Mouse (Mus musculus) lung, embryonic 15.5 days (tissue): ENCODE measurements around the gene Slc34a3. TPM values are rescaled to one million over a fixed set of nuclear protein-coding genes. Genes with fewer than 3 reads are reported as not detected.

Source experiments
- ATAC-seq: fragments of 200-750 bp; cut with Nextera tagmentation; 2 replicates; pipeline ENCODE4 v1.8.0; 2017; ENCODE audit warnings: moderate number of reproducible peaks, borderline replicate concordance; ENCODE audit not compliant: low FRiP score, low TSS enrichment; ENCODE audit errors: extremely low read depth
- H3K27ac ChIP-seq: fragments of 300-500 bp; sonication (generic); 2 replicates; pipeline ENCODE4 v1.5.1; 2015; ENCODE audit warnings: moderate library complexity, mild to moderate bottlenecking, inconsistent platforms
- H3K27me3 ChIP-seq: fragments of 300-500 bp; sonication (generic); 2 replicates; pipeline ENCODE4 v1.6.1; 2015; ENCODE audit warnings: inconsistent platforms
- H3K36me3 ChIP-seq: fragments of 300-500 bp; sonication (generic); 2 replicates; pipeline ENCODE4 v1.6.1; 2015; ENCODE audit warnings: inconsistent platforms
- H3K4me1 ChIP-seq: fragments of 300-500 bp; sonication (generic); 2 replicates; pipeline ENCODE4 v1.6.1; 2015; ENCODE audit warnings: inconsistent platforms
- H3K4me2 ChIP-seq: fragments of 300-500 bp; sonication (generic); 2 replicates; pipeline ENCODE4 v1.6.1; 2015; ENCODE audit warnings: inconsistent platforms, mild to moderate bottlenecking, moderate library complexity
- H3K4me3 ChIP-seq: fragments of 300-500 bp; sonication (generic); 2 replicates; pipeline ENCODE4 v1.5.1; 2015; ENCODE audit warnings: mild to moderate bottlenecking, inconsistent platforms
- H3K9ac ChIP-seq: fragments of 300-500 bp; sonication (generic); 2 replicates; pipeline ENCODE4 v1.6.1; 2015; ENCODE audit warnings: inconsistent platforms
- H3K9me3 ChIP-seq: fragments of 300-500 bp; sonication (generic); 2 replicates; pipeline ENCODE4 v1.6.1; 2016; ENCODE audit warnings: inconsistent platforms
- WGBS: fragments of 180-500 bp; shearing (Covaris S2); methylation state at CpG from one replicate; pipeline ENCODE4 v1.1.7; 2015; 5-methylcytosine and 5-hydroxymethylcytosine counted together
- polyA plus RNA-seq: library from polyadenylated mRNA; unstranded; fragments of >200 nt; fragmentation: Nextera tagmentation; extraction: Ambion mirVana; gene quantifications from 2 replicates; pipeline ENCODE4 v1.2.1, GENCODE M21; 2015

Gene Slc34a3
- polyA plus RNA-seq, 1 experiment from 2014 or later: not detected

GRCm38 (mm10) chr2:25196172-25196954, 37.8 kb downstream of the Slc34a3 start, which contains the start of gene Tor4a:
TSS of gene Tor4a (minus strand) at chr2:25196886.
- Histone ChIP-seq H3K9me3 (no peaks in the 10 kb centered on the region), H3K27ac (peak within 1 kb of the TSS; percentile 74), H3K36me3 (peaks cover 24% of the 10 kb centered on the region), H3K4me3 (peak within 1 kb of the TSS; percentile 36), H3K4me1 (peaks cover 37% of the 10 kb centered on the region), H3K27me3 (peaks cover 9% of the 10 kb centered on the region), H3K9ac (peak within 1 kb of the TSS; percentile 39), H3K4me2 (peak within 1 kb of the TSS; percentile 65)
- WGBS: 16% methylated on average over 8 of the region's 8 CpGs
- ATAC-seq: peak; percentile 55

DNA sequence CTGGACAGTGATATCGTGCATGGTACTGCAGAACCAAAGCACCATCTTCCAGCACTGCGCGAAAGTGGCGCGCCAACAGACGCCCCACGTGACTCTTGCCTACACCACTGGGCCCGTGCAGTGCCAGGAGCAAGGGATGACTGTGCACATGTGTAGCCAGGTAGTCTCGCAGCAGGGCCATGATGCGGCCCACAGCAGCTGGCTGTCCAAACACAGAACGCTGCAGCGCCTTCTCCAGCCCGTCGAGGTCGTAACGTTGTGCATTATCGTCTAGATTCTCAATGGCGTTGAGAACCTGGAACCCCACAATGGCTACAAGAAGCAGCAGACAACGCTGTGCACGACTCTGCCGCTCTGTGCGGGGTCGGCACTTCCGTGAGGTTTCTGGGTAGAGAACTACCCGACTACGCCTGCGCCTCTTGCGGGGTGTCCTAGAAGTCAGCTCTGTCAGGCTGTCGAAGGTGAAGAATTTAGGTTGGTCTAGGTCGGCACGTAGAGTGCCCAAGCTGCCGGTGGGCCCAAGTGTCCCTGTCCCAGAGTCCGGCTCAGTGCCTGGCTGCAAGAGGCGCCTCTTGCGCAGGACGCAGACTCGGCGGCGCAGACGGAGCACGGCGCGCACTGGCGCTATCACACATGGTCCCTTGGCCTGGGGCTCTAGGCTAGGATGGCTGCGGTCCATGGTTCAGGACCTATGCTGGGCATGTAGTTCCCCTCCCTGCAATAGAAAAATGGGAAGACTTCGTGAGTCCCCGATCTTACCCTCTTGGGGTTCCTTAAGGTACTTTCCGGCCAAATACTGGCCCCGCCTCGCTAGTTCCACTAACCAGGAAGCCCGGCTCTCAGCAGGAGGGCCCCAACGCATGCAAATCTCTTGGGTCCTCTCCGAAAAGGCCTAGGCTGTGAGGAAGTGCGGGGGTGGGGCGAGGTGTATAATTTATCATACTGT, 38.7 kb downstream of the Slc34a3 start:
- ATAC-seq: peak; percentile 12; the same call in 1 of the 2 replicates
- Histone ChIP-seq H3K9me3 (no peaks in the 10 kb centered on the region), H3K27me3 (peaks cover 9% of the 10 kb centered on the region), H3K36me3 (peaks cover 15% of the 10 kb centered on the region), H3K4me2 (peak overlapping the region; percentile 65), H3K27ac (peak overlapping the region; percentile 74), H3K9ac (peak overlapping the region; percentile 39), H3K4me1 (peaks cover 37% of the 10 kb centered on the region), H3K4me3 (peak overlapping the region; percentile 36)
- WGBS: 16% methylated on average over 55 of the region's 55 CpGs

DNA sequence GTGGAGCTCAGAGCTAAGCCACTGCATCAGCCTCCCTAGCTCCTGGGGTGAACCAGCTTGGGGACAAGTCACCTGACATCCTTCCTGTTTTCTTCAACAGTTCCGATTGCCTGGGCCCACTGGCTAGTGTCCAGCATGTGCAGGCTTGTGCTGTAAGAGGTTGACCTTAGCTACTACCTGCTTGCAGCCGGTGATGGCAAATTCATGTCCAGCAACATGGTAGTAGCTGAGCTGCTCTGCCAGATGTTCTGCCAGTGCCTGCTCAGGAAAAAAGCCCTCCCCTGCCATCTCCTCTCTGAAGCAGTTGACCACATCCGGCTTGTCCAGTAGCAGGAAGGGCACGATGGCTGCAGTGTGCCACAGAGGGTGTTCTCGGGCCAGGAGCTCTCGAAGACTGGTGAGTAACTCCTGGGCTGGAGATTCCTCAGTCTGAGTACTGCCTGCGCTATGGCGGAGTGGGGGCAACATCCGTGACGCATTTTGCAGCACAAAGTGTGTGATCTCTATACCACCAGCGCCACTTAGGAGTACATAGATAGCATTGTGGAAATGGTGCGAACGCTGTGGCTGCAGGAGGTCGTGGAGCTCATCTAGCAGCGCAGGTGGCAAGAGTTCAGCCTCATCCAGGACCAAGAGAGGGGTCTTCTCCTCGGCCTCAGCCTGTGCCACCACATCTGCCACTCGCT, 39.5 kb downstream of the Slc34a3 start:
- Histone ChIP-seq H3K4me3 (no peak overlapping the region), H3K9ac (no peak overlapping the region), H3K27ac (0 out of 2 replicates have a peak overlapping the region, but pooled peaks have one; percentile 12)

GRCm38 (mm10) chr2:25194006-25194405, 40.2 kb downstream of the Slc34a3 start:
- H3K9ac ChIP-seq: peak overlapping the region; percentile 17; the same call in 1 of the 2 replicates
- peaks cover 9% of the 10 kb centered on the region for H3K27me3 ChIP-seq
- H3K27ac ChIP-seq: no peak overlapping the region
- no peak for ATAC-seq
- peak overlapping the region; percentile 14; the same call in 1 of the 2 replicates for H3K4me2 ChIP-seq
- peaks cover 37% of the 10 kb centered on the region for H3K4me1 ChIP-seq
- WGBS: 69% methylated on average over 5 of the region's 5 CpGs
- peaks cover 3% of the 10 kb centered on the region; the same call in 1 of the 2 replicates for H3K36me3 ChIP-seq
- H3K4me3 ChIP-seq: no peak overlapping the region
- H3K9me3 ChIP-seq: no peaks in the 10 kb centered on the region

More for the DNA sequence above, 39.5 kb downstream of the Slc34a3 start:
- Histone ChIP-seq H3K36me3 (peaks cover 7% of the 10 kb centered on the region), H3K9me3 (no peaks in the 10 kb centered on the region), H3K4me1 (peaks cover 37% of the 10 kb centered on the region), H3K27me3 (peaks cover 9% of the 10 kb centered on the region), H3K4me2 (peak overlapping the region; percentile 65)
- ATAC-seq: no peak
- WGBS: 76% methylated on average over 17 of the region's 17 CpGs

- H3K27ac ChIP-seq: 0 out of 2 replicates have a peak overlapping the region, but pooled peaks have one; percentile 15
- peak; percentile 68 for ATAC-seq
- H3K36me3 ChIP-seq: no peaks in the 10 kb centered on the region
- peak overlapping the region; percentile 21; the same call in 1 of the 2 replicates for H3K4me2 ChIP-seq
- peak overlapping the region; percentile 17; the same call in 1 of the 2 replicates for H3K9ac ChIP-seq
- peaks cover 37% of the 10 kb centered on the region for H3K4me1 ChIP-seq
- WGBS: 2% methylated on average over 6 of the region's 6 CpGs
- H3K27me3 ChIP-seq: peaks cover 9% of the 10 kb centered on the region
- H3K4me3 ChIP-seq: no peak overlapping the region
- no peaks in the 10 kb centered on the region for H3K9me3 ChIP-seq
Measured at GRCm38 (mm10) chr2:25193330-25193770, 40.8 kb downstream of the Slc34a3 start.

DNA sequence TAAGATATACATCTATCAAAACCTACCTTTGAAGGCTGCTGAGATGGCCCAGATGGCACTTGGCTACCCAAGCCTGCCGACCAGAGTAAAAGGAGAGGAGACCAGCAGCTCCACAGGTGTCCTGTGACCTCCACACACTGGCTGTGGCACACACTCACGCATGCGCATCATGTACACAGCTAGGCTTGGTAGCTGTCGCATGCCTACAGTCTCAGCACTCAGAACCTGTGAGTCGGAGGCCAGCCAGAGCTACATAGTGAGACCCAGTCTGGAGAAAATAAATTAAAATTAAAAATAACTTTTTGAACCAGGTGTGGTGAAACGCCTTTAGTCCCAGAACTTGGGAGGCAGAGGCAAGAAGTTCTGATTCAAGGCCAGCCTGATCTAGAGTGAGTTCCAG, 46.3 kb downstream of the Slc34a3 start:
- Histone ChIP-seq H3K36me3 (no peaks in the 10 kb centered on the region), H3K4me3 (no peak overlapping the region), H3K4me2 (no peak overlapping the region), H3K27me3 (peaks cover 10% of the 10 kb centered on the region), H3K27ac (no peak overlapping the region), H3K9me3 (no peaks in the 10 kb centered on the region), H3K4me1 (peaks cover 12% of the 10 kb centered on the region), H3K9ac (no peak overlapping the region)
- ATAC-seq: no peak
- WGBS: 79% methylated on average over 6 of the region's 6 CpGs

DNA sequence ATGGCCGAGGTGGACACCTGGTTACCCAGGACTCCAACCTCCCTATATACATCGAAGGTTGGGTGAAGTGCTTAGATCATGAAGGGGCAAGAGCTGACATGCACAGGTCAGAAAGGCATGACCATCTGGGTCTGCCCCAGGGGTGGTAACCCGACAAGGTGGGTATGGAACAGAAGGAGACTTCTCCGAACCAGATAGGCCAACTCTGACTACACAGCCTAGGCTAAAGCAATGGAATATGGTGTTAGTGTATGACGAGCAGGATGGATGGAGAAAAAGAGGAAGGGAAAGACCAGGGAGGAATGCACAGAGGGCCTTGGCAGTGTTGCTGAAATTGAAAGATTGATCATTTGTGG, 47.6 kb downstream of the Slc34a3 start:
- Histone ChIP-seq H3K4me3 (peak overlapping the region; percentile 49; the same call in 1 of the 2 replicates), H3K4me2 (peak overlapping the region; percentile 97), H3K9ac (no peak overlapping the region), H3K36me3 (no peaks in the 10 kb centered on the region), H3K9me3 (no peaks in the 10 kb centered on the region), H3K4me1 (peaks cover 22% of the 10 kb centered on the region), H3K27ac (no peak overlapping the region), H3K27me3 (peaks cover 21% of the 10 kb centered on the region)
- no peak for ATAC-seq
- WGBS: 32% methylated on average over 5 of the region's 5 CpGs

DNA sequence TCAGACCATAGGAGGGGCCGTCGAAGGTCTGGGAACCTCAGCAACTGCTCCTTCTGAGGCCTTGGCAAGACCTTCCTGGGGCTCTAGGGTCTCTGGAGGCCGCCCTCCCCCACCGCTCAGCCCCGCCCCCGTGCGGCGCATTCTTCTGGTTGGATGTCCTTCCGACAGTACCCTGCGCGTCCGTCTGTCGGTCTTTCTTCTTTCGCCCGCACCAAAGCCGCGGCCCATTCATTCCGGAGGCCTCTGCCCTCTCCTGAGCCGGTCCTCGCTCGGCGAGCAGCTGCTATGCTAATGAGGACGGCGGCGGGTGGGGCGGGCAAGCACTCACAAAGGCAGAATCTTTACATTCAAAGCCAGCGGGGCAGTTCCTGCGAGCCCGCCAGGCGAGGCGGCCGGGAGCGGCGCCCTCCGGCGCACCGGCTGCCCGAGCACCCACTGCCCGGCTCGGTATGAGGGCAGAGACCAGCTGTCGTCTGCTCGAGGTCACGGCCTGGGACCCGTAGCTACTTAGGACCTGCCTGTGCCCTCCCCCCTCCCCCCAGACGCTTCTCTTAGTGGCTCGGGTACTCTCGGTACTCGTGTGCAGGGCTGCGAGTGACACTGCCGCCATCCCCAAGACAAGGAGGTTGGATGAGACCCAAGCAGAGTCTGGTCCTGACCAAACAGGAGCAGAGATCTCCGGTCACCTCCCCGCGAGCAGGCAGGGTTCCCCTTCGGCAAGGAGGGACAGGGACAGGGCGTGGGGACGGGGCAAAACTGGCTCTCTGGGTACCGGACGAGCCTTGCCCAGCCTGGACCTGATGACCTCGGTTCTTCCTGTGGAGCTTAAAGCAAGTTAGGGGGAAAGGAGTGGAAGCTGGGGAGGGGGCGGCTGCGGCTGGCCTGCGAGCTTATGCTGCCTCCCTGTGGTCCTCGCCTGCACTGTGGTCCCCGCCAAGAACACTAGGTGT, 48.3 kb downstream of the Slc34a3 start:
- peak; percentile 60 for ATAC-seq
- Histone ChIP-seq H3K9me3 (no peaks in the 10 kb centered on the region), H3K4me1 (peaks cover 28% of the 10 kb centered on the region), H3K9ac (peak overlapping the region; percentile 55), H3K4me3 (peak overlapping the region; percentile 49), H3K27me3 (peaks cover 27% of the 10 kb centered on the region), H3K27ac (peak overlapping the region; percentile 83), H3K36me3 (no peaks in the 10 kb centered on the region), H3K4me2 (peak overlapping the region; percentile 97)
- under 1% methylated on average over 64 of the region's 64 CpGs for WGBS

GRCm38 (mm10) chr2:25184496-25184895, 49.7 kb downstream of the Slc34a3 start:
- no peak overlapping the region for H3K9ac ChIP-seq
- peaks cover 38% of the 10 kb centered on the region for H3K4me1 ChIP-seq
- 92% methylated on average over 7 of the region's 7 CpGs for WGBS
- H3K4me2 ChIP-seq: no peak overlapping the region
- ATAC-seq: no peak
- H3K4me3 ChIP-seq: no peak overlapping the region
- H3K27me3 ChIP-seq: peaks cover 41% of the 10 kb centered on the region
- no peaks in the 10 kb centered on the region for H3K36me3 ChIP-seq
- no peak overlapping the region for H3K27ac ChIP-seq
- no peaks in the 10 kb centered on the region for H3K9me3 ChIP-seq

GRCm38 (mm10) chr2:25183336-25183735, 50.8 kb downstream of the Slc34a3 start:
- H3K36me3 ChIP-seq: no peaks in the 10 kb centered on the region
- H3K27ac ChIP-seq: no peak overlapping the region
- peak overlapping the region; percentile 91; the same call in 1 of the 2 replicates for H3K4me2 ChIP-seq
- WGBS: 67% methylated on average over 2 of the region's 2 CpGs
- H3K4me3 ChIP-seq: peak overlapping the region; percentile 58; the same call in 1 of the 2 replicates
- peaks cover 51% of the 10 kb centered on the region for H3K27me3 ChIP-seq
- no peaks in the 10 kb centered on the region for H3K9me3 ChIP-seq
- no peak overlapping the region for H3K9ac ChIP-seq
- ATAC-seq: no peak
- peaks cover 44% of the 10 kb centered on the region for H3K4me1 ChIP-seq
